Mouse (Mus musculus) cerebellum, adult 9-10 months (tissue): ENCODE results near the gene Dyrk1b.
"Not testable (repeated sequence)": the region's sequence is repeated elsewhere in the genome, so short reads cannot be mapped to it uniquely, and the experiment has no call there.

Experiments
- DNase-seq: peaks from one replicate; pipeline ENCODE4 v3.0.0; 2022

Dyrk1b gene

GRCm38 (mm10) chr7:28196528-28196927 is 17.3 kb downstream of the Dyrk1b start:
- DNase-seq, result no peak

- DNase-seq, result no peak
Observed at GRCm38 (mm10) chr7:28199054-28199453, 19.8 kb downstream of the Dyrk1b start.

- no peak for DNase-seq
Observed at GRCm38 (mm10) chr7:28203207-28204108, 24.2 kb downstream of the Dyrk1b start.

- DNase-seq, result no peak
Observed at GRCm38 (mm10) chr7:28206044-28206600, 26.9 kb downstream of the Dyrk1b start.

- no peak for DNase-seq
Observed at GRCm38 (mm10) chr7:28208396-28208987, 29.2 kb downstream of the Dyrk1b start.

GRCm38 (mm10) chr7:28208988-28209508 is 29.8 kb downstream of the Dyrk1b start:
- peak; percentile 63 for DNase-seq

- no peak for DNase-seq
Observed at GRCm38 (mm10) chr7:28210731-28211130, 31.5 kb downstream of the Dyrk1b start.

- peak; percentile 51 for DNase-seq
Observed at GRCm38 (mm10) chr7:28214142-28214541, 34.9 kb downstream of the Dyrk1b start.

GRCm38 (mm10) chr7:28215950-28216349 is 36.7 kb downstream of the Dyrk1b start:
- DNase-seq, result not testable (repeated sequence)

- DNase-seq, result not testable (repeated sequence)
Observed at GRCm38 (mm10) chr7:28217811-28218210, 38.5 kb downstream of the Dyrk1b start.

- DNase-seq, result peak; percentile 31
Observed at GRCm38 (mm10) chr7:28218951-28219740, 39.9 kb downstream of the Dyrk1b start.

- DNase-seq, result not testable (repeated sequence)
Observed at GRCm38 (mm10) chr7:28226836-28227235, 47.6 kb downstream of the Dyrk1b start.

- DNase-seq, result not testable (repeated sequence)
Observed at GRCm38 (mm10) chr7:28227421-28227820, 48.2 kb downstream of the Dyrk1b start.
